In the genomic region with DNA sequence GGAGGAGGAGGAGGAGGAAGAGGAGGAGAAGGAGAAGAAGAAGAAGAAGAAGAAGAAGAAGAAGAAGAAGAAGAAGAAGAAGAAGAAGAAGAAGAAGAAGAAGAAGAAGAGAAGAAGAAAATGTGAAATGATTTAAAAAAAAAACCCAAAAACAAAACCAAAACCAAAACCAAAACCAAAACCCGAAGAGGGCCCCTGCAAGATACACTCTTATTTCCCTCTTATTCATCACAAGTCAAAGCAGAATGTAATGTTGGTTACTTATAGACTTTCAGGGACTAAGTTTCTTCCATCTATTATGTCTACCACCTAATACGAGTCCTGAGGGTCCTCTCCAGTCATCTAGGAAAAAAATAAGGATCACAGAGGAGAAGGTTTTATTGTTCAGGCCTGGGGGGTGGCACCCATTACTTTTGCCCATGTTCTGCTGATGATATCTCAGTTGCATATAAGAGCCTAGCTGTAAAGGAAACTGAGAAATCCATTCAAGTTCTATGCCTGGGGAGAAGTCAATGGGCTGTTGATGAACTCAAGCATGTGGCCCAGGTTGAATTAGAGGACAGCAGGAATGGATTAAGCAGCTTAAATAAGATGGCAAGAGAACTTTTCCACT, we compare ENCODE assay signal across 23 mouse cellular contexts.
DNase-seq lines count a peak whose midpoint lies in the region; ATAC-seq and TF ChIP-seq lines count a peak whose summit lies in the region.
"Had no signal": no experiment of that assay in that cellular context is flagged by ENCODE, and none has a peak within 500 bp of the region (broad histone marks: within the 10 kb centered on the region; RNA-seq: fewer than 3 reads in every experiment).

No protein-coding gene starts in this region.

- dilution Hi-C loops in CH12.LX (cut with MboI; ENCODE audit: extremely low pct_ligation_motif_present, extremely low pct_unique_long_range_greater_than_20kb, low sequenced_read_pairs) = no loop called here

- peak; percentile 69 for ATAC-seq in inflammation-experienced regulatory T-cells, adult 6 months
- ATAC-seq in forebrain, embryonic 14.5 days = no peak
- ATAC-seq in midbrain, postnatal 0 days (ENCODE audit: low FRiP score) = no peak
- ATAC-seq: forebrain, embryonic 13.5 days; forebrain, postnatal 0 days; intestine, embryonic 16.5 days had no signal

- peaks cover 7 to 10% of the 10 kb centered on the region in 2 experiments; a peak in 3 of 4 replicates for H3K4me1 ChIP-seq in CH12.LX (ENCODE audit: control insufficient read depth in 1 of 2, insufficient read depth in 2 of 2)
- H3K4me1 ChIP-seq in forebrain, embryonic 14.5 days (ENCODE audit: control insufficient read depth, insufficient read depth, low read length) = no peaks in the 10 kb centered on the region
- no peaks in the 10 kb centered on the region for H3K4me1 ChIP-seq in midbrain, postnatal 0 days (ENCODE audit: insufficient read depth, low read length)
- H3K4me1 ChIP-seq: forebrain, embryonic 10.5 days; forebrain, embryonic 13.5 days; heart, embryonic 10.5 days; hindbrain, embryonic 12.5 days; hindbrain, embryonic 15.5 days had no signal

- TF ChIP-seq POLR2A in CH12.LX (IDR thresholded peaks at IDR 0.05; ENCODE audit: low read depth, low read length) = no peak

- in situ Hi-C loops in CH12.LX (cut with MboI; ENCODE audit: low pct_ligation_motif_present, low pct_unique_long_range_greater_than_20kb, low sequenced_read_pairs) = no loop called here

- peak; percentile 46 for DNase-seq in CD4-positive, CD25-positive, alpha-beta regulatory T cell, adult 2 months (ENCODE audit: low read depth, low spot score)
- DNase-seq in CH12.LX (ENCODE audit: extremely low read depth) = no peak
- DNase-seq in forebrain, embryonic 14.5 days (ENCODE audit: low spot score) = no peak
- DNase-seq in midbrain, postnatal 0 days (ENCODE audit: low spot score) = no peak
- DNase-seq in spleen, adult 12 weeks (ENCODE audit: low spot score) = no peak
- DNase-seq: adrenal gland, postnatal 10 days; adrenal gland, postnatal 36 days; cerebellum, adult 18-20 months; cerebellum, adult 9-10 months; cerebellum, postnatal 14 days; forebrain, postnatal 0 days; gastrocnemius, adult 2 months; gastrocnemius, postnatal 25 days; heart, adult 2 months; heart, postnatal 14 days had no signal

- no peaks in the 10 kb centered on the region for H3K79me2 ChIP-seq in CH12.LX (replicated peaks; ENCODE audit: control insufficient read depth, extremely low read depth, insufficient read depth, poor library complexity, severe bottlenecking)

- TF ChIP-seq RAD21 in CH12.LX (IDR thresholded peaks at IDR 0.05; ENCODE audit: low read depth, low read length) = no peak

- peak overlapping the region; percentile 44 for H3K9ac ChIP-seq in CH12.LX (ENCODE audit: insufficient read depth, low read depth)
- H3K9ac ChIP-seq in forebrain, embryonic 14.5 days (ENCODE audit: low read length) = no peak overlapping the region
- H3K9ac ChIP-seq in midbrain, postnatal 0 days (replicated peaks; ENCODE audit: low read length, poor library complexity, severe bottlenecking) = no peak overlapping the region
- H3K9ac ChIP-seq: forebrain, embryonic 13.5 days; forebrain, postnatal 0 days; heart, embryonic 13.5 days; hindbrain, embryonic 12.5 days; hindbrain, embryonic 15.5 days had no signal

- WGBS in forebrain, embryonic 14.5 days = 71% methylated on average over 2 of the region's 2 CpGs
- 90% methylated on average over 2 of the region's 2 CpGs for WGBS in midbrain, postnatal 0 days

- H3K4me3 ChIP-seq in CH12.LX (replicated peaks in 1 of 3; ENCODE audit: low read depth in 2 of 3, low read length in 2 of 3, poor library complexity in 1 of 3) = no peak overlapping the region
- no peak overlapping the region for H3K4me3 ChIP-seq in forebrain, embryonic 14.5 days (ENCODE audit: low read depth, low read length)
- H3K4me3 ChIP-seq in midbrain, postnatal 0 days (ENCODE audit: low read depth, low read length) = no peak overlapping the region
- H3K4me3 ChIP-seq: forebrain, embryonic 10.5 days; forebrain, embryonic 13.5 days; gastrocnemius, adult 2 months; heart, adult 2 months; heart, embryonic 10.5 days; heart, embryonic 13.5 days; hindbrain, embryonic 12.5 days; hindbrain, embryonic 15.5 days had no signal

- TF ChIP-seq EP300 in CH12.LX (IDR thresholded peaks at IDR 0.05; ENCODE audit: low read length) = no peak

- TF ChIP-seq CTCF in CH12.LX (conservative IDR thresholded peaks at IDR 0.05 in 1 of 2, IDR thresholded peaks at IDR 0.05 in 1 of 2; ENCODE audit: low read depth in 2 of 2, low read length in 2 of 2) = no peak
- no peak for TF ChIP-seq CTCF in midbrain, postnatal 0 days (IDR thresholded peaks at IDR 0.05)

- H3K4me2 ChIP-seq in CH12.LX (ENCODE audit: insufficient read depth, low read depth, poor library complexity, severe bottlenecking) = peak overlapping the region; percentile 41
- H3K4me2 ChIP-seq in forebrain, embryonic 14.5 days (ENCODE audit: low read length) = no peak overlapping the region
- H3K4me2 ChIP-seq in midbrain, postnatal 0 days (ENCODE audit: low read depth, low read length, poor library complexity, severe bottlenecking) = no peak overlapping the region
- H3K4me2 ChIP-seq: forebrain, embryonic 13.5 days; heart, embryonic 13.5 days; hindbrain, embryonic 12.5 days; hindbrain, embryonic 15.5 days had no signal

- H3K9me3 ChIP-seq in CH12.LX (replicated peaks; ENCODE audit: low read length) = peaks cover 3% of the 10 kb centered on the region
- no peaks in the 10 kb centered on the region for H3K9me3 ChIP-seq in forebrain, embryonic 14.5 days (replicated peaks; ENCODE audit: control insufficient read depth, low read length)
- 0 out of 2 replicates have a peak, but pooled peaks cover 6% of the 10 kb centered on the region for H3K9me3 ChIP-seq in midbrain, postnatal 0 days (ENCODE audit: low read length)
- H3K9me3 ChIP-seq: forebrain, embryonic 10.5 days; forebrain, embryonic 13.5 days; heart, embryonic 10.5 days; heart, embryonic 13.5 days; hindbrain, embryonic 12.5 days; hindbrain, embryonic 15.5 days had no signal

- no peak overlapping the region; the same call in 1 of the 2 replicates for H3K27ac ChIP-seq in CH12.LX (ENCODE audit: insufficient read depth, low read depth)
- no peak overlapping the region for H3K27ac ChIP-seq in forebrain, embryonic 14.5 days (ENCODE audit: low read depth, low read length)
- no peak overlapping the region for H3K27ac ChIP-seq in midbrain, postnatal 0 days (ENCODE audit: low read depth, low read length)
- H3K27ac ChIP-seq: forebrain, embryonic 10.5 days; forebrain, embryonic 13.5 days; gastrocnemius, adult 2 months; heart, adult 2 months; heart, embryonic 10.5 days; heart, embryonic 13.5 days; hindbrain, embryonic 12.5 days; hindbrain, embryonic 15.5 days had no signal

- no peaks in the 10 kb centered on the region for H3K36me3 ChIP-seq in CH12.LX (replicated peaks in 1 of 2; ENCODE audit: control insufficient read depth in 1 of 2, insufficient read depth in 1 of 2, low read length in 1 of 2)
- H3K36me3 ChIP-seq in forebrain, embryonic 14.5 days (ENCODE audit: control insufficient read depth, insufficient read depth, low read length) = no peaks in the 10 kb centered on the region
- H3K36me3 ChIP-seq in midbrain, postnatal 0 days (ENCODE audit: insufficient read depth, low read length) = no peaks in the 10 kb centered on the region
- H3K36me3 ChIP-seq: forebrain, embryonic 10.5 days; heart, embryonic 10.5 days; heart, embryonic 13.5 days; hindbrain, embryonic 12.5 days; hindbrain, embryonic 15.5 days had no signal

- H3K27me3 ChIP-seq in CH12.LX (replicated peaks) = no peaks in the 10 kb centered on the region
- no peaks in the 10 kb centered on the region for H3K27me3 ChIP-seq in forebrain, embryonic 14.5 days (replicated peaks; ENCODE audit: control insufficient read depth, insufficient read depth, low read length)
- H3K27me3 ChIP-seq in midbrain, postnatal 0 days (ENCODE audit: insufficient read depth, low read length) = no peaks in the 10 kb centered on the region
- H3K27me3 ChIP-seq: forebrain, embryonic 13.5 days; heart, embryonic 13.5 days; hindbrain, embryonic 12.5 days; hindbrain, embryonic 15.5 days had no signal

TF ChIP-seq in CH12.LX, 34 proteins besides CTCF, POLR2A, EP300 and RAD21 (continues in another document):
- TF ChIP-seq USF2 (conservative IDR thresholded peaks at IDR 0.05; ENCODE audit: low read depth, low read length) = no peak
- TF ChIP-seq MAFK (IDR thresholded peaks at IDR 0.05; ENCODE audit: insufficient replicate concordance, low read length) = no peak
- no peak for TF ChIP-seq MXI1 (IDR thresholded peaks at IDR 0.05; ENCODE audit: low read depth, low read length)
- peak; percentile 78 for TF ChIP-seq ZNF384 (IDR thresholded peaks at IDR 0.05; ENCODE audit: low read depth, low read length)
- TF ChIP-seq RCOR1 (conservative IDR thresholded peaks at IDR 0.05; ENCODE audit: low read depth, low read length) = no peak
- TF ChIP-seq TCF12 (IDR thresholded peaks at IDR 0.05; ENCODE audit: low read depth, low read length) = 0 out of 2 replicates have a peak, but pooled peaks have one; percentile 19
- no peak for TF ChIP-seq BHLHE40 (IDR thresholded peaks at IDR 0.05; ENCODE audit: low read depth, low read length)
- TF ChIP-seq SMC3 (IDR thresholded peaks at IDR 0.05; ENCODE audit: low read depth, low read length) = no peak
- TF ChIP-seq IRF4 (IDR thresholded peaks at IDR 0.05; ENCODE audit: low read depth, low read length) = peak; percentile 76
- TF ChIP-seq UBTF (IDR thresholded peaks at IDR 0.05; ENCODE audit: low read depth, low read length) = no peak
- TF ChIP-seq CHD1 (IDR thresholded peaks at IDR 0.05; ENCODE audit: low read depth, low read length) = no peak
- no peak for TF ChIP-seq ELF1 (IDR thresholded peaks at IDR 0.05; ENCODE audit: low read depth, low read length)
- no peak for TF ChIP-seq MEF2A (IDR thresholded peaks at IDR 0.05; ENCODE audit: borderline replicate concordance, low read depth, low read length)
- TF ChIP-seq ETS1 (conservative IDR thresholded peaks at IDR 0.05; ENCODE audit: low read depth, low read length) = peak; percentile 67
- no peak for TF ChIP-seq GABPA (IDR thresholded peaks at IDR 0.05; ENCODE audit: insufficient replicate concordance, low read depth, low read length)
- no peak for TF ChIP-seq POLR2AphosphoS2 (IDR thresholded peaks at IDR 0.05; ENCODE audit: low read depth, low read length)
- TF ChIP-seq CHD2 (IDR thresholded peaks at IDR 0.05; ENCODE audit: low read length) = no peak
- TF ChIP-seq E2F4 (IDR thresholded peaks at IDR 0.05; ENCODE audit: insufficient replicate concordance, low read depth, low read length) = no peak
- TF ChIP-seq MAX (IDR thresholded peaks at IDR 0.05; ENCODE audit: low read length) = no peak
- TF ChIP-seq MYC (IDR thresholded peaks at IDR 0.05; ENCODE audit: low read depth, low read length) = no peak
- TF ChIP-seq TBP (conservative IDR thresholded peaks at IDR 0.05; ENCODE audit: low read depth, low read length) = no peak
- TF ChIP-seq HCFC1 (IDR thresholded peaks at IDR 0.05; ENCODE audit: low read depth, low read length) = 0 out of 2 replicates have a peak, but pooled peaks have one; percentile 18
- TF ChIP-seq JUN (IDR thresholded peaks at IDR 0.05; ENCODE audit: insufficient read depth, low read depth, low read length) = no peak
